Mouse (Mus musculus): ENCODE data around the gene Itpkc.
A peak's percentile ranks its signal among the peaks of the same experiment; 100 is the strongest.

Gene Itpkc

GRCm38 (mm10) chr7:27163450-27163805 is 65.0 kb downstream of the Itpkc start:
- no peak for DNase-seq

- no peak for DNase-seq
Measured at GRCm38 (mm10) chr7:27162780-27163449, 65.5 kb downstream of the Itpkc start.

GRCm38 (mm10) chr7:27161744-27162143 is 66.7 kb downstream of the Itpkc start:
- no peak for DNase-seq

GRCm38 (mm10) chr7:27160921-27161320 is 67.5 kb downstream of the Itpkc start:
- no peak for DNase-seq

- DNase-seq: peak; percentile 94
Measured at GRCm38 (mm10) chr7:27159882-27160281, 68.6 kb downstream of the Itpkc start.

- no peak for DNase-seq
Measured at GRCm38 (mm10) chr7:27159256-27159655, 69.2 kb downstream of the Itpkc start.

GRCm38 (mm10) chr7:27158171-27158570 is 70.3 kb downstream of the Itpkc start:
- no peak for DNase-seq
